Mouse (Mus musculus) testis, adult 2 months (tissue): ENCODE measurements around the gene Sept14.

Experiments used
- CTCF ChIP-seq: fragments of 200-500 bp; IDR thresholded peaks from 2 replicates; pipeline ENCODE4 v1.5.1; 2012; ENCODE audit warnings: low read depth, mild to moderate bottlenecking, inconsistent platforms, low read length, moderate library complexity; ENCODE audit not compliant: control insufficient read depth, insufficient read depth, insufficient replicate concordance
- POLR2A ChIP-seq: fragments of 200-500 bp; IDR thresholded peaks from 2 replicates; pipeline ENCODE4 v1.6.1; 2012; ENCODE audit warnings: low read depth, mild to moderate bottlenecking, inconsistent platforms, low read length, moderate library complexity; ENCODE audit not compliant: control insufficient read depth

DNA sequence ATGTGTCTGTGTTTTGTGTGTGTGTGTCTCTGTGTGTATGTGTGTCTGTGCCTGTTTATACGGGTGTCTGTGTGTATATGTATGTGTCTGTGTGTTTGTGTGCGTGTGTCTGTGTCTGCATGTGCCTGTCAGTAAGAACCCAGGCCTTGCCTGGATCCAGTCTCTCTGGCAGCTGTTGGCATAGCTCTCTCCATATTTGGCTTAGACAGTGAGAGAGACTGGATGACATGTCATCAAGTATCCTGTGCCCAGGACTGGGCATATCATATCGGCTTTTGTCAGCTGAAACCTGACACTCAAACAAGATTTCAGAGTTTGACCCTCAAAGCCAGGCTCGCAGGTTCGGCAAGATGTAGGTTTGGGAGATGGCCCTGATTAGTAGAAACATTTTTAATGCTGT lies 22.7 kb upstream of the Sept14 start:
- TF ChIP-seq POLR2A (no peak), CTCF (no peak)
